Mouse (Mus musculus): ENCODE data around the gene Fam184b. TPM values are rescaled to one million over a fixed set of nuclear protein-coding genes. Genes with fewer than 3 reads are reported as not detected.

Gene Fam184b
- total RNA-seq, 2 experiments from 2014 or later = 5.6 to 5.8 TPM

DNA sequence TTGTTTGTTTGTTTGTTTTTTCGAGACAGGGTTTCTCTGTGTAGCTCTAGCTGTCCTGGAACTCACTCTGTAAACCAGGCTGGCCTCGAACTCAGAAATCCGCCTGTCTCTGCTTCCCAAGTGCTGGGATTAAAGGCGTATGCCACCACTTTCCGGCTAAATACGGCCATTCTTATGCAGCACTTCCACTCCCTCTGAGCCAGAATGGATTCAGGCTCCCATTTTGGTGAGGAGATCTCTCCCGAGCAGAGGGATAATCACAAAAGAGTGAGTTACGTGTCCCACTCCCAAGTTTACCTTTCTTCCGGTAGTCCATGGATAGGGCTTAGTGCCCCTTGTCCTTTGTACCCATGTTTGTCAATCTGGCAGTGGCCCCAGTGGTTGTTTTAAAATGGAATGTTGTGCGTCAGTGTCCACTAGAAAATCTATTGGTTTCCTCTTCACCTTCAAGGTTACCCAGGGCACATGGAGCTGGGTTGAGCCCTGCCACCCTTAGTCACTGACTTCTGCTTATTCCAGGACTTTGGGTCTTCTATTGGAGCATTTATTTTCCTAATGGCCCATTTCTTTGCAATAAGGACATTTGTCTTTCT lies 124.2 kb downstream of the Fam184b start:
- no peak for DNase-seq (ENCODE audit: low spot score in 2 of 2)

DNA sequence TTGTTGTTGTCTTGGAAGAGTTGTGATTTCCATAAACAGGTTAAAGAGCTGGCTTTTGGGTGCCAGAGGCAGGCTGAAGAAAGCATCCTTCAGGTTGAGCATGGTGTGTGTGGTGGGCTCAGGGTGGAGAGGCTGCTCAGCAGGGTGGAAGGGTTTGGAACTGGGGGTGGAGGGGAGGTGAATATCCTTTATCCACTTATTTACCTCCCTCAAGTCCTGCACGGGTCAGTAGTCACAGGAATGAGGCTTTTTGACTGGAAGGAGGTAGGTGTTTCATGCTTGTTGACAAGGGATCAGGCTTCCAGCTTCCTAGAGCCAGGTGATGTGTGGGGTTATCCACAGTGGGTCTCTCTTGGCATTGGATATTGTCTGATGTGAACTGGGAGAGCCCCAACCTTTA lies 124.8 kb downstream of the Fam184b start:
- no peak for DNase-seq (ENCODE audit: low spot score in 2 of 2)

DNA sequence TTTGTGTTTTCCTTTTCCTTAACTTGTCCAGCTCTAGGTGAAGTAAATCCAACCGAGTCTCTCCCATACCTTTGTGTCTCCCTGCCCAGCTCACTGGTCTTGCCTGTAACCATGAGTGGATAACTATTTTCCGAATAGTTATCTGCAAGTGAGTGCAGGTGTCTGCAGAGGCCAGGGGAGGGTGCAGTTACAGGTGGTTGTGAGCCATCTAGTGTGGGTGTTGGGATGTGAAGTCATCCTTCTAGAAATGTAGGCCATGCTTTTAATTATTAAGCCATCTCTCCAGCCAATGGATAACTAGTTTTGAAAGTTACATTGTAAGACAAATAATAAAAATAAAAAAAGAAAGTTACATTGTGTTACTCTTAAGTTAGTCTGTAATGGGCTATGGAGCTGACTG lies 125.9 kb downstream of the Fam184b start:
- no peak for DNase-seq (ENCODE audit: low spot score in 2 of 2)

DNA sequence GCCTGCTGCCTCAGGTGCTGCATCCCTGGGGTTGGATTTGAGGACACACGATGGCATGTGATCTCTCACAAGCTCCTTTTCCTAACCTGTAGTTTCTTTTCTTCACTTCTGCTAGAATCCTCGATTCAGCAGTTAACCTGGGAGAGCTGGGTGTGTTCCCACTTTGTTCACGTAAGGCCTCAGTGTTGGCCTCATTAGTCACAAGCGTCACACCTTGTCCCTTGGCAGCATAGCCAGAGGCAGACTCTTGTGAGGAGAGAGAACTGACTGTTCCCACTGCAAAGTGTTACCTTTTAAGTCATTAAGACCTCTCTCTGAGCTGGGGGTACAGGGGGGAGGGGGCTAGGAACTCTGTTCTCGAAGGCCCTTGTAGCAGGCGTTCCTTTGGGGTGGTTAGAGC lies 126.5 kb downstream of the Fam184b start:
- no peak for DNase-seq (ENCODE audit: low spot score in 2 of 2)

DNA sequence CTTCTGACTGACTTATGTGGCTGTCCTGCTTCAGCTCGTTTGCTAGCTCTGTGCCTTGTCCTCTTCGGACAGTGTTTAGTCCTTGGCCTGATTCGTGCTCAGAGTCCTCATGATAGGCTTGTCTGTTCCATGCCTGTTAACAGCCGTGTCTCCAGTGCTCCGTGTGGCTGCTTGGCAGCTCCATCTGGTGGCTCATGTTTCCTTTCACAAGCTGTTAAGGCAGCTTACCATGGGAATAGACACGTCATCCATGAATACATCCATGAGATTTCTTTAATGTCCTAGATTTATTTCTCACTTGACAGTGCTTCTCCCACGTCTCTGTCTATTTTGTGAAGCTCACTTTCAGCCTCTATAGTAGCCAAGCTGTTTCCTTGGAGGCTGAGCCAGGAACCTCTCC lies 129.3 kb downstream of the Fam184b start:
- DNase-seq (ENCODE audit: low spot score in 2 of 2) = peak in 1 of 2 experiments; percentile 71

DNA sequence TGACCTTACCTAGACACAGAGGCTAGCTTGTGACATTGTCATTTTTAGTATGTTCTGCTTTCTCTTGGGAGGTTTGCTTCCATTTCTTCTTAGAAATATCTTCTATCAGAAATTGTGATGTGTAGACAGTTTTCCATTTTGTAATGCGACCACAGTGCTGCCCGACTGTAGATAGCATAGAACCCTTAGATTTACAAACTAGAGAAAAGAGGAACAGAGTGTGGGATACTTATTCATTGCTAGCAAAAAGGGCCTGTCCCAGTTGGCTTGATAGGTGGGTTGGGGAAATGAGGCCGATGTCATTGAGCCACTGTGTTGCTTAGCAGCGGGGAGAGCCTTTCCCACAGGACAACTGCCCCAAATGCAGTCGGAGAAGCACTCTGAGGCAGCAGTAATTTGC lies 141.8 kb downstream of the Fam184b start:
- DNase-seq (ENCODE audit: low spot score in 2 of 2) = no peak

DNA sequence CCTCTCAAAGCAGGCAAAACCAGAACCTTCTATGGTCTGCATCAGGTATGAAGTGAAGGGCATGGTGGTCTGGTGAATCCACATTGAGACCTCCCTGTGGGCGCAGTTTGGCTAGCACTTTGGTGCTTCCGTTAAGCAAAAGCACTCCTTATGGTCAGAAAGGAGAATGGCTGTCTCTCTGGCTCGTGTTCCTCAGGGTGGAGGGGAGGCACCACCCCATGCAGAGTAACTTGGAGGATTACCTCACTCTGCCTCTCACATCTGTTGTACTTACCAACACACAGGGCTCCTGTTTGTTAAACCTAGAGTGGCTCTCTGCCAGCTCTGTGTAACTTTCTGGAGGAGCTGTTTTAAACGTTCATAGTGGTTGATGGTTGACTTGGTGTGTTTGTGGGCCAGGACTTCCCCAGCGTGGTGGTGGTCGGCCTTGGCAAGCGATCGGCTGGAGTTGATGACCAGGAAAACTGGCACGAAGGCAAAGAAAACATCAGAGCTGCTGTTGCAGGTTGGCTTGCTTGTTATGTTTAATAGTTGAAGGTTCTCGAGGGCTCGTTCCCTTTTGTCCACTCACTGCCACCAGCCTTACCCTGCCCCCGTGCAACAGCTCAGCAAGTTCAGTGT lies 142.4 kb downstream of the Fam184b start:
- no peak for DNase-seq (ENCODE audit: low spot score in 2 of 2)

DNA sequence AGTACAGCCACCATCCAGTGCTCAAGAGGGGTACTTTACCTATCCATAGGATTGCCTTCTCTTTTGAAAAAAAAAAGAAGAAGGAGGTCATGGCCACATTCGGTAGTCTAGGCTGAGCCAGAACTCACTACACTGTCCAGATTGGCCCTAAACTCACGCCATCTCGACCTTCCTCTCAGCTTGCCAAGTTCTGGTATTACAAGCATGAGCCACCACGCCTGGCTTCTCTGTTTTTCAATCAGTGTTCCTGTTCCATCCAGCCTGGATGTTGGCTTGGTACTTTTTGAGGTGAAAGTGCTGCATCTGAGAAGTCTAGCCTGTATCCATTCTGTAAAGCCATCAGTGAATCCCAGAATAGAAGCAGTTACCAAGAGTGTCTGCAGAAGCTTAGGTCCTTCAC lies 142.9 kb downstream of the Fam184b start:
- no peak for DNase-seq (ENCODE audit: low spot score in 2 of 2)

DNA sequence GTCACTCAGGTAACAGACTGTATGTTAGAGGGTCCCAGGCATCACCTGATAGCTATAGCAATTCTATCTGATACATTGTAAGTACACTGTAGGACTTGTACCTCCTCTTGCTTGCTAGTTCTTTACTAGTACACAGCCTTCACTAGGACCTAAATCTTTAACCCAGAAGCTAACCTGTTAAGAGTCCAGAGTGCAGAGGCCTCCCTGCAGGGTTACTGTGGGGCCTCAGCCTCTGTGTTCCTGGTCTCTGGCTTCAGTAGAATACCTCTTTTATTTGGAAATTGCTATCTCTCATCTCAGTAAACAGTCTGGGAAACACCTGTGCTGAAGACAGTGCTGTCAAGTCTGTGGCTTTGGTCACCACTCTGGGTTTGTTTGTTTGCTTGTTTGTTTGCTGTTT lies 143.4 kb downstream of the Fam184b start:
- DNase-seq (ENCODE audit: low spot score in 2 of 2) = no peak

DNA sequence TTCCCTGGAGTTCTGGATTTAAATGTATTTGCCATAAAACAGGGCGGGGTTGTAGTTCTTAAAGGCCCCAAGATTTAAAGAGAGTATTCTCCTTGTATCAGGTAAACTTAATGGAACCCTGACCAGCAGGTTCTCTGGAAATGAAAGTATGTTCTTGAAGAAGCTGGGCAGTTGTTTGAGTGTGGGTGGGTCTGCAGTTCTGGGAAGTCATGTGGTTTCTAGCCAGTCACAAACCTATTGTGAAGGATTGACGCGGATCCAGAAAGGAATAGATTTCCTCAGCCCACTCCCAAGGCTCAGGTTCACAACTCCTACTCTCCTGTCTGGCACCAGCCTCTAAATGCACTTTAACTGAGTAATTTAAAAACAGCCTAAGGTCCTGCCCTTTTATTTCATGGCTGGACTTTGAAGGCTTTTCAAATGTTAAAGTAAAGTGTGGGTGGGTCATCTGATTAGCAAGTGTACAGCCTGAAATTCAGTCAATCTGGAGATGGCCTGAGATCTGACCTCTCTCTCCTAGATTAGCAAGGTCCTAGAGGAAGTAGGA lies 143.9 kb downstream of the Fam184b start:
- no peak for DNase-seq (ENCODE audit: low spot score in 2 of 2)

DNA sequence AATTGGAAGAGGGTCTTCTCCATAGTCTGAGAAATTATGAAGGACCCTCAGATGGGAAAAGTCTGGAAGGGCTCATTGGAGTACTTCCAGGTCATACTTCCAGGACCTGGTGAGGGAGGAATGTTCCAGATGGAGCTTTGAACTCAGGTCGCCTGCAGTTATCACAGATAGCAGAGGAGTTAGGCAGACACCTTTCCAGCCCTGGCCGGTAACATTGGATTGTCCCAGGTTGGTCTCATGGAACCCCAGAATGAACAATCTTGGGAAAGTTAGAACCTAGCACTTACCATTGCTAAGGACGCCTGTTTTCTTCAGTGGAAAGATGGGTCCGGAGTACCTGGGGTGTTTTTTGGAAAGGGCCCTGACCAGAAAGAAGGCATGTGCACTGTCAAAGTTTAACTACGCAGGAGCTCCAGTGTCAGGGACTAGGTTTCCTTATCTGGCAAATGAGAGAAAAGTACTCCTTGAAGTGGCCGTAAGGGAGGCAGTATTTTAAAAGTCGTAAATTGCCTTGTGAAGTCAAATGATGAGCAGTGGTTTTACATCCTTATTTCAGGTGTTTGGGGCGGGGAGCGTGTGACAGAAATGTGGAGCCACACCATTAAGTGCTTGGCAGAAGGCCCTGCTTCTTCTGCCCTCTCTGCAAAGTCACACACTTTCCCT lies 145.2 kb downstream of the Fam184b start:
- DNase-seq (ENCODE audit: low spot score in 2 of 2) = no peak

DNA sequence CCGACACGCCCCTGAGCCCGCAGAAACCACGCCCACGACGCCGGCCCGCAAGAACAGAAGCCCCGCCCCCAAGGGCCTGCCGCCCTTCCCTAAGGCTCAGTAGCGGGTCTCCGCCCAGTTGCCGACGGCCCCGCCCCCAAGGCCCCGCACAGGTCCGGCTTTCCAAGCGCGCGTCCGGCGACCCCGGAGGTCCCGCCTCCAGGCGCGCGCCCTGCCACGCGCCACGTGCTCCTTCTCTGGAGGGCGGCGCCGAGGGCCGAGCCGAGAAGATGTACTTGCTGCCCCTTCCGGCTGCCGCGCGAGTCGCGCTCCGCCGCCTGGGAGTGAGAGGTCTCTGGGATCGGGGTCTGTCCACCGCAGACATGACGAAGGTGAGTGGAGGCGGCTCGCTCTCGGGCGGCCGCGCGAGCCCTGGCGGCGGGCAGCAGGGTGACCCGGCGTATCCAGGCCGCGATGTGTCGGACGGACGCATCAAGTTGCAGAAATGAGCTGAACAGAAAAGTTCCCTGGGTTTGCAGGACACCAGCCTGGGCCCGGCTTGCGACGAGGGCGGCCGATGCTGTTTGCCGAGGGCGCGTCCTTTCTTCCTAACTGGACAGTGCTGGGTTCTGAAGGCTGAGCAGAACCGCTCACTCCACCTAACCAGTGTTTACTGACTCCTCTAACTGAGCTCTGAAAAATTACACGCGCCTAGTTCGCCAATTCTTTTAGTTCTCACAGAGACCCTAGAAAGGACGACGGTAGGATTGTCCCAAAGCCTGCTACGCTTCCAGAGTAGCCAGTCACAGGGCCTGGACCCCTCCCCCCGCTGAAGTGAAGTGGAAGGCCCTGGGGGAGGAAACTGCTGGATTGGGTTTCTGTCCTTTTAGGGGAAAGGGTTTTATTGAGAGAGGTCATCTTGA lies 146.0 kb downstream of the Fam184b start, which contains the start of gene Lap3:
Lap3 (plus strand) TSS at position 184 of the 902 bp plus-strand sequence.
- DNase-seq (ENCODE audit: low spot score in 2 of 2) = peak; percentile 96 to 98

DNA sequence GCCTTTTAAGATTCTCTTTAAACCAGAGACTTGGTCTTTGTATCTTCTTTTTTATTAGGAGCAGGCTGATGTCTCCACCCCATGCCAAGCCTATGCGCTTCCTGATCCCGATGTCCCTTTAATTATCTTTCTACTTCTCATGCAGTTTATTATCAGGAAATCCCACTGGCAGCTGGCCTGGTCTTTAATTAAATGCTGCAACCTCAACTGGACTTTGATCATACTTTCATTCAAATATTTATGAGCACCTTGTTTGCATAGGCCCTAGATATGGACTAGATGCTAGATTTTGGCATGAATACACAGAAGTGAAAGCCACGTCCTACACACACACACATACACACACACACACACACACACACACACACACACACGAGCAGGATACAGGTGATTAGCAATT lies 147.6 kb downstream of the Fam184b start:
- DNase-seq (ENCODE audit: low spot score in 2 of 2) = no peak

DNA sequence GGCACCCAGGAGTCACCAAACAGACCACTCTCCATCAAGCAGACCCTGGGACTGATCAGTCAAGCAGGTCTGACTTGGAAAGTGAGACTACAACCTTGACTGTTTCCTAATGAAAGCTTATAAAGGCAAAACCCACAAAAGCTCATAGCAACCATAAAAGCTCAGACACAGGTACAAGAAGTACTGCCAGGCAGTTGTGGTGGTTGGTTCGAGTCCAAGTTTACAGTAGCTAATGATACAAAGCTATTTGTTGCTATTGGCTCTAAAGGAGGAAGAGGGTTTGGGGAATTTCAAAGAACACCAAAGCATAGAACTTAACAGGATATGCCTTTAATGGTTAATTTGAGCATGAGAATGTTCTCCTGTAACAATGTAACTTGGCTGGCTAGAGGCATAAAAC lies 155.8 kb downstream of the Fam184b start:
- DNase-seq (ENCODE audit: low spot score in 2 of 2) = no peak

DNA sequence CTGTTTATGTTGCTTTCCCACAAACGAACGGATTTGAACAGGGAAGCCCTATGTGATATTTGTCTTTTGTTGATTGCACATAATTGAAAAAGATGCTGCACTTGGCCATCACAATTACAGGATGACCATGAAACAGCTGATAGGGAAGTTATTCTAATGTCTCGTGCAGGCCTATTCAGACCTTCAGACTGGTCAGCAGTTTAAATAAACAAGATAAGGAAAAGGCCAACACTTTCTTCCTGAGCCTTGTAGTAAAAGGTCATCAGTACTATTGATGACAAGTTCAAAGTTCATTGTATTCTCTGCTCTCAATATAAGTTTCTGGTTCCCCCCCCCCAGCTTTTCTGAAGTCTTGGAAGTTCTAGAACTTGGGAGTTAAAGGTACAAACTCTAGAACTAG lies 156.8 kb downstream of the Fam184b start:
- no peak for DNase-seq (ENCODE audit: low spot score in 2 of 2)

DNA sequence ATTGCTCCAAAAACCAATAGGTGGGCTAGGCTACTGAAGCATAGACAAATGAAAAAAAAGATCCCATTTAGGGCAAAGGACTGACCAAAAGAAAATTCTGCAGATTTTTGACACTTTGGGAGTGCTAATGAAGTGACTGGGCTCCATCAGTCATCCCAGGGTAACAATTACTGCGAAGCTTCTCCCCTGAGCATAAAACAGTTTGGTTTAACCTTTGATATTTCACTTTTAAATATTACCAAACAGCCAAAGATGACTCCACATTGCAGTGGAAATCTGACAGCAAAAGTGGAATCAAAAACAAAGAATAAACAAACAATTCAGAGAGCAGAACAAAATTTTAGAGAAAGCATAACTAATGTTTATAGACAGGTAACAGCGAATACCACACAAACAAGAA lies 158.3 kb downstream of the Fam184b start:
- DNase-seq (ENCODE audit: low spot score in 2 of 2) = no peak

DNA sequence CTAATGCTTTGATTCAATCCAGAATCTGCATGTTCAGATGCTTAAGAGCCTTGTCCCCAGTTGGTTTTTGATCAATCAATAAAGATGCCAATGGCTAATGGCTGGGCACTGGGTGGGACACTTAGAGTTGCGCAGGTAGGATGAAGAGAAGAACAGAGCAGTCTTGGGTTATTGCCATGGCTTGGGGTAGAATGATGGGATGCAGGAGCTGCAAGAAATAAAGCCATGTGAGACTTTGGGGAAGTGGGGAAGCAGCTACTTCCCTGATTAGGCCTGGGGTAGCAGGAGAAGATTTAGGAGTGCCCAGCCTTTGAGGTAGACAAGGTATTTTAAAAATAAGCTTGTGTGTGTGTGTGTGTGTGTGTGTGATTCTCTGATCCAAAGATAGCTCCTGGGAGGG lies 159.3 kb downstream of the Fam184b start:
- no peak for DNase-seq (ENCODE audit: low spot score in 2 of 2)

All from layer of hippocampus, adult 18-20 months (tissue).